Mouse (Mus musculus) limb, embryonic 13.5 days (tissue): ENCODE measurements around the gene Aspn. TPM values are rescaled to one million over a fixed set of nuclear protein-coding genes. Genes with fewer than 3 reads are reported as not detected.

Experiments
- ATAC-seq: fragments of 200-750 bp; cut with Nextera tagmentation; 2 replicates; pipeline ENCODE4 v1.8.0; 2017; ENCODE audit warnings: low read depth, moderate number of reproducible peaks, moderate TSS enrichment; ENCODE audit not compliant: low FRiP score
- H3K27ac ChIP-seq: fragments of 300-500 bp; sonication (generic); 2 replicates; pipeline ENCODE4 v1.5.1; 2015; ENCODE audit warnings: inconsistent platforms, mild to moderate bottlenecking, moderate library complexity
- H3K27me3 ChIP-seq: fragments of 300-500 bp; sonication (generic); 2 replicates; pipeline ENCODE4 v1.6.1; 2015; ENCODE audit warnings: mild to moderate bottlenecking, inconsistent platforms
- H3K36me3 ChIP-seq: fragments of 300-500 bp; sonication (generic); 2 replicates; pipeline ENCODE4 v1.6.1; 2015; ENCODE audit warnings: inconsistent platforms, mild to moderate bottlenecking, moderate library complexity
- H3K4me1 ChIP-seq: fragments of 300-500 bp; sonication (generic); 2 replicates; pipeline ENCODE4 v1.6.1; 2015; ENCODE audit warnings: inconsistent platforms
- H3K4me2 ChIP-seq: fragments of 300-500 bp; sonication (generic); replicated peaks from 2 replicates; pipeline ENCODE4 v1.6.1; 2015; ENCODE audit warnings: inconsistent platforms, mild to moderate bottlenecking, moderate library complexity
- H3K4me3 ChIP-seq: fragments of 300-500 bp; sonication (generic); 2 replicates; pipeline ENCODE4 v1.5.1; 2015; ENCODE audit warnings: moderate library complexity, mild to moderate bottlenecking, inconsistent platforms
- H3K9ac ChIP-seq: fragments of 300-500 bp; sonication (generic); 2 replicates; pipeline ENCODE4 v1.6.1; 2015; ENCODE audit warnings: mild to moderate bottlenecking, inconsistent platforms
- H3K9me3 ChIP-seq: fragments of 300-500 bp; sonication (generic); 2 replicates; pipeline ENCODE4 v1.6.1; 2016; ENCODE audit warnings: inconsistent platforms
- WGBS: fragments of 180-500 bp; shearing (Covaris S2); methylation state at CpG from one replicate; pipeline ENCODE4 v1.1.7; 2015; 5-methylcytosine and 5-hydroxymethylcytosine counted together
- polyA plus RNA-seq: library from polyadenylated mRNA; unstranded; fragments of >200 nt; fragmentation: Nextera tagmentation; extraction: Ambion mirVana; gene quantifications from 2 replicates; pipeline ENCODE4 v1.2.1, GENCODE M21; 2015

Aspn gene
- polyA plus RNA-seq, 1 experiment from 2014 or later = 41.4 TPM

DNA sequence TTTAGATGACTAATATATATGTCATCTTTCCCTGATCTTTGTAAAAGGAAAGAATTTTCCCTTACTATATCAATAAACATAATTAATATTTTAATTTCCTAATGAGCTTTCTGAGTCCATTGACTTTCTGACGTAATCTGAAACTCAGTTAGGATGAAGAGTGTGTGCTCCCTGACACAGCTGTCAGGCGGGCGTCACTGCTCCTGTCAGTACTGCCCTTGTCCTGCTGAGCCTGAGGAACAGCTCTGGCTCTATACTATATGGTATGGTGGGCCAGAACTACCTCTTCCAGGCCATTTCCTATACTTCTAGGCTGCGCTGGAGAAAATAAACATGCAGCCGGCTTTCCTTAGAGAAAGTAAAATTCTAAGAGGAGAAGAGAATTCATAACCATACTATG, 10.3 kb downstream of the Aspn start:
- H3K4me2 ChIP-seq = no peak overlapping the region
- WGBS = 83% methylated on average over 5 of the region's 5 CpGs
- H3K9ac ChIP-seq = no peak overlapping the region
- no peak overlapping the region for H3K27ac ChIP-seq
- ATAC-seq = no peak
- H3K36me3 ChIP-seq = no peaks in the 10 kb centered on the region
- no peaks in the 10 kb centered on the region for H3K27me3 ChIP-seq
- no peaks in the 10 kb centered on the region for H3K4me1 ChIP-seq
- no peak overlapping the region for H3K4me3 ChIP-seq
- H3K9me3 ChIP-seq = no peaks in the 10 kb centered on the region

- no peak overlapping the region for H3K4me2 ChIP-seq
These were observed 12.0 kb downstream of the Aspn start for GRCm38 (mm10) chr13:49556203-49556602.

GRCm38 (mm10) chr13:49556924-49557323, 12.7 kb downstream of the Aspn start:
- 67% methylated on average over 1 of the region's 1 CpGs for WGBS
- H3K9ac ChIP-seq = no peak overlapping the region
- H3K27me3 ChIP-seq = no peaks in the 10 kb centered on the region
- H3K4me2 ChIP-seq = no peak overlapping the region
- no peak for ATAC-seq
- no peaks in the 10 kb centered on the region for H3K9me3 ChIP-seq
- no peaks in the 10 kb centered on the region for H3K4me1 ChIP-seq
- no peaks in the 10 kb centered on the region for H3K36me3 ChIP-seq
- H3K4me3 ChIP-seq = no peak overlapping the region
- no peak overlapping the region for H3K27ac ChIP-seq

More at GRCm38 (mm10) chr13:49556203-49556602, 12.0 kb downstream of the Aspn start:
- Histone ChIP-seq H3K27ac (no peak overlapping the region), H3K9me3 (no peaks in the 10 kb centered on the region), H3K9ac (no peak overlapping the region), H3K4me1 (no peaks in the 10 kb centered on the region), H3K4me3 (no peak overlapping the region), H3K27me3 (no peaks in the 10 kb centered on the region), H3K36me3 (no peaks in the 10 kb centered on the region)
- ATAC-seq = no peak
- 83% methylated on average over 1 of the region's 1 CpGs for WGBS

- WGBS = 44% methylated on average over 2 of the region's 2 CpGs
- Histone ChIP-seq H3K4me3 (no peak overlapping the region), H3K4me2 (no peak overlapping the region), H3K27me3 (no peaks in the 10 kb centered on the region), H3K36me3 (no peaks in the 10 kb centered on the region), H3K4me1 (no peaks in the 10 kb centered on the region), H3K9me3 (no peaks in the 10 kb centered on the region), H3K27ac (no peak overlapping the region), H3K9ac (no peak overlapping the region)
- no peak for ATAC-seq
These were observed 14.9 kb downstream of the Aspn start for GRCm38 (mm10) chr13:49559185-49559584.

GRCm38 (mm10) chr13:49560886-49561285, 16.6 kb downstream of the Aspn start:
- no peak overlapping the region for H3K27ac ChIP-seq
- no peak overlapping the region for H3K4me3 ChIP-seq
- H3K4me1 ChIP-seq = no peaks in the 10 kb centered on the region
- no peak for ATAC-seq
- H3K9me3 ChIP-seq = no peaks in the 10 kb centered on the region
- H3K4me2 ChIP-seq = no peak overlapping the region
- H3K36me3 ChIP-seq = no peaks in the 10 kb centered on the region
- WGBS = 59% methylated on average over 2 of the region's 2 CpGs
- H3K9ac ChIP-seq = no peak overlapping the region
- no peaks in the 10 kb centered on the region for H3K27me3 ChIP-seq

DNA sequence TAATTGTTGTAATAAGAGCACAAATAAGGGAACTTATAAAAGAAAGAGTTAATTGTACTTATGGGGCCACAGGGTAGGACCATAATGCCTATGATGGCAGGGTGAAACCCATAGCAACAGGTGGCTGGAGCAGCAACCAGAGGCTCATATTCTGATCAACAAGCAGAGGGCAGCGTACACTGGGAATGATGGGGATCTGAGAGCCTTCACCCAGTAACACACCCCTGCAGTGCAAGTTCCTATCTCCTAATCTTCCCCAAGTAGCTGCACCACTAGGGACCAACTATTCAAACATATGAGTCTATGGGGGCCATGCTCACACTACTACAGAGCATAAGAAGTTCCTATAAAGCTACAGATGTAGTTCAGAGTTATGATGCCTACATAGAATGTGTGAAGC, 20.1 kb downstream of the Aspn start:
- 77% methylated on average over 1 of the region's 1 CpGs for WGBS
- Histone ChIP-seq H3K27me3 (no peaks in the 10 kb centered on the region), H3K9ac (no peak overlapping the region), H3K4me1 (no peaks in the 10 kb centered on the region), H3K4me2 (no peak overlapping the region), H3K36me3 (no peaks in the 10 kb centered on the region), H3K4me3 (no peak overlapping the region), H3K27ac (no peak overlapping the region), H3K9me3 (no peaks in the 10 kb centered on the region)
- ATAC-seq = no peak

DNA sequence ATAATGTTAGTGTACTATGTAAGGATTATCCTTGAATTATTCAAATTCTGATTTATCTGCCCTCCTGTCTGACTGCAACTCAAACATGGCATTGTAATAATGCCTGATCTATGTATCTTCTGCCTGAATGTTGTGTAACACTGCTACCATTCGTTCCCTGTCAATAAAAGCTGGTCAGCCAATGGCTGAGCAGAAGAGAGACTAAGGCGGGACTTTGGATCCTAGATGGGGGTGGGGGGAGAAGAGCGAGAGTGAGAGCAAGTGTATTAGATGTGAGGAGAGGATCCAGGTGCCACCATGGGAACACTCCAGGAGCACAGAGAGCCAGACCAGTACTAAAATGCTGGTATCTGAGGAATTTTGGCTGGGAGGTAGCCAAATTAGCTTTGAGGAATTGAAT, 26.1 kb downstream of the Aspn start:
- Histone ChIP-seq H3K36me3 (no peaks in the 10 kb centered on the region), H3K27me3 (no peaks in the 10 kb centered on the region), H3K27ac (no peak overlapping the region), H3K4me1 (no peaks in the 10 kb centered on the region), H3K4me3 (no peak overlapping the region), H3K9me3 (no peaks in the 10 kb centered on the region), H3K4me2 (no peak overlapping the region), H3K9ac (no peak overlapping the region)
- ATAC-seq = no peak
- 67% methylated on average over 3 of the region's 3 CpGs for WGBS

DNA sequence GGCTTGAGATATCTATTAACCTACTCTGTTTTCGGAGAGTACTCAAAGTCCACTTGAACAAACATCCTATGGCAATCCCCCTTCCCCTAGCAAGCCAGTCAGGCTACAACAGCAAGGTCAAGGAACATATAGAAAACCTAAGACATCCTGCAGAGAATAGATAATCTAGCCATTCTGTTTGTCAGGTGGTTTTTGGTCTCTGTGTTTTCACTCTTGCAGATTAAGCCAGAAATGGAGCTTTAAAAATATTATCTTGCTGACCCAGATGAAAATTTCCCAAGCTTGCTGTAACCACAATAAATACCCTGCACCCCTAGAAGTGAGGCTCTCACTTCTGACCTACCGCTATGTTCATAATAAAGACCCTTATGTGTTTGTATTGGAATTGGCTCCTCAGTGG, 27.2 kb downstream of the Aspn start:
- no peaks in the 10 kb centered on the region for H3K27me3 ChIP-seq
- H3K4me1 ChIP-seq = no peaks in the 10 kb centered on the region
- H3K4me2 ChIP-seq = no peak overlapping the region
- no peaks in the 10 kb centered on the region for H3K36me3 ChIP-seq
- H3K9me3 ChIP-seq = no peaks in the 10 kb centered on the region
- no peak overlapping the region for H3K9ac ChIP-seq
- WGBS = 76% methylated on average over 2 of the region's 2 CpGs
- ATAC-seq = no peak
- H3K27ac ChIP-seq = peak overlapping the region; percentile 22; the same call in 1 of the 2 replicates
- no peak overlapping the region for H3K4me3 ChIP-seq

DNA sequence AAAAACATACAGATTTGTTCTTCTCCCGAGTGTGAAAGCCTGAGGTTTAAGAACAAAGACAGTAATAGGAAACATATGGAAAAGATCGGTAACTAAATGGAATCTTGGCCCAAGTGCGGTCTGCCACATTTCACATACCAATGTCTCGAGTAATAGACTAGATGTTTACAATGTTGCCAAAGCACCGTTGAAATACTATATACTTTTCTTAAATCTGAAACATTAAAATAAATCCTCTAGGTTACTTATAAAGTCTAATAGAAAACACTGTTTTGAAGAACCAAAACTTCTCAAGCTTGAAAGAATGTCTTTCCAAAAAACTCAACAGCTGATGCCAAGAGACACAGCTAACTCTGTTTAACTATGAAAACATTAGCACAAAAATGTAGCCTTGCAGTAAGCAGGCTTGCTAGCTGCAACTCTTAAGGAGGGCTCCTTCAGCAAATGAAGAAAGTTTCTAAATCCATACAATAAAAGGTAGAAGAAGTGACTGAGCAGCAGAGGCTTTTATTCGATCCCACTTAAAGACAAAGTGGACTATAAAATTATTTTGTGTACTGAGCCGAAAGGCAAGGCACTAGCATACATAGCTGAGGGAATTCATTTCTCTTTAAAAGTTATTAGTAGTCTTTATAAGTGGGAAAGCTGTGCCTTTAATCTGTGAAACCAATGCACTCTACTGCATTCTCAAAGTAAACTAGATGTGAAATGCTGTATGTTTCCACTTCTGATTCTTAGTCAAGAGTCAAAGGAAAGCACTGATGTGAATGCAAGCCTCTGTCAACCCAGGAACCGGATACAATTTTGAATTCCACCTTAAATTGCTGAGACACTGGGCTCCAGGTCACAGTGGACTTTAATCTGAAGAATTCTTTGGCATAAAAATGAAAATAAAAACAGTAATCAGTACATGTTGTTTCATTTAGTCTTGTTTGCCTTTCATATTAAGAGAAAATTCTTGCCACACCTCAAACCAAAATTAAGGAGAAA, 37.6 kb downstream of the Aspn start, which contains the start of gene Omd:
TSS of gene Omd (plus strand) at position 922 of the 990 bp plus-strand sequence.
- Histone ChIP-seq H3K9me3 (no peaks in the 10 kb centered on the region), H3K4me2 (peak within 1 kb of the TSS; percentile 38), H3K27ac (peak within 1 kb of the TSS; percentile 92), H3K4me1 (peaks cover 22% of the 10 kb centered on the region), H3K4me3 (no peak within 1 kb of the TSS), H3K27me3 (no peaks in the 10 kb centered on the region), H3K9ac (no peak within 1 kb of the TSS), H3K36me3 (no peaks in the 10 kb centered on the region)
- 13% methylated on average over 8 of the region's 8 CpGs for WGBS
- peak; percentile 79 for ATAC-seq

GRCm38 (mm10) chr13:49583859-49584258, 39.6 kb downstream of the Aspn start:
- peak overlapping the region; percentile 53; the same call in 1 of the 2 replicates for H3K27ac ChIP-seq
- ATAC-seq = no peak
- H3K4me1 ChIP-seq = peaks cover 20% of the 10 kb centered on the region
- no peaks in the 10 kb centered on the region for H3K36me3 ChIP-seq
- no peaks in the 10 kb centered on the region for H3K9me3 ChIP-seq
- H3K9ac ChIP-seq = no peak overlapping the region
- no peak overlapping the region for H3K4me2 ChIP-seq
- H3K27me3 ChIP-seq = no peaks in the 10 kb centered on the region
- no peak overlapping the region for H3K4me3 ChIP-seq

DNA sequence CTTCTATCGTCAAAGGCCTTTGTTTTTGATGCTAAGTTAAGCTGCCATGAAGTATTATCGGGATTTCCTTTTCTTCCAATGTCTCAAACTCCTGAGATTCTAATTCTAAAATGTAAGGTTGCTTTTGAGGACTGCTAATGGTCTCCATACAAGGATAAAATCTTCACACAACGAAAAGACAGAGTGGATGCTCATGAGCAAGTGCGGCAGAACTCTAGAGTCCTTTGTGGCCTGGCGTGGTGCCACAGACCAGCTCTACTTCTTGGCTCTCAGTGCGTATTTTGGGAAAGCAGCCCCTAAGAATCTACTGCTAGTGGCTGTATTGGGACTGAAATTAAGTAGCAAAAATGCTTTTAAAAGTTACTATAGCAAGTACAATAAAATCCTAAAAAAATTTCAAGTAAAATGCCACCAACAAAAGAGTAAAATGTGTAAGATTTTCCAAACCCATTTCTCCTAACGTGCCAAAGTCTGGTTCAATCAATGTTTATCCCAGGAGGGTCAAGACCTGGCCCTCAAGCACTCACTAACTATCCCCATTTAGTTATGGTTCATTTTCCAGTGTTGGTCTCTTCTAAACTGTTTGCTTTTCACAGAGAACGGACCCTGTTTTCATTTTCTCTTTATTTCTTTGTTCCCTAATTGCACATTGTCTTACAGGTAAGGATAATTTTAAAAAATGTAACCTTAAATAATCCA, 40.2 kb downstream of the Aspn start:
- H3K27me3 ChIP-seq = no peaks in the 10 kb centered on the region
- H3K36me3 ChIP-seq = no peaks in the 10 kb centered on the region
- no peak overlapping the region for H3K9ac ChIP-seq
- no peak overlapping the region for H3K4me3 ChIP-seq
- peak overlapping the region; percentile 53; the same call in 1 of the 2 replicates for H3K27ac ChIP-seq
- WGBS = 60% methylated on average over 8 of the region's 8 CpGs
- no peaks in the 10 kb centered on the region for H3K9me3 ChIP-seq
- H3K4me1 ChIP-seq = peaks cover 20% of the 10 kb centered on the region
- ATAC-seq = no peak
- no peak overlapping the region for H3K4me2 ChIP-seq

DNA sequence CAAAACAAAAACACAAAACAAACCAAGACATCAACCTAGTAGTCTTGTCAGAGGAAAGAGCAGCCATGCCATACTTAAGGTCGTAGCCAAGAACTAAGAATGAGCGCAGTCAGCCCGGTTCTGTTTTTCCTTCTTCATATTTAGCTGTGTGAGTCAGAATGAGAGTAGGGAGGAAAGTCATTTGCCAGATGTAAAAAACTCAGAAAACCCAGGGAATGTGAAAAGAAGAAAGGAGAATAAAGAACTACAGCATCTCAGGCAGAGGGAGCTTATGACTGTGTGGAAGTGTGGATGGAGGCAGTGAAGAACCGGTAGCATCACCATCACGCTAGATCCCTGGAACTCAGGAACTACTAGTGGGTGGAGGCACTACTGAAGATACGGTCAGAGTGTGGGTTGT, 41.8 kb downstream of the Aspn start:
- Histone ChIP-seq H3K36me3 (no peaks in the 10 kb centered on the region), H3K27ac (no peak overlapping the region), H3K27me3 (no peaks in the 10 kb centered on the region), H3K9me3 (no peaks in the 10 kb centered on the region), H3K4me3 (no peak overlapping the region), H3K4me2 (no peak overlapping the region), H3K4me1 (peaks cover 18% of the 10 kb centered on the region), H3K9ac (no peak overlapping the region)
- ATAC-seq = no peak
- WGBS = 90% methylated on average over 6 of the region's 6 CpGs
